Mouse (Mus musculus) heart, postnatal 4 days (tissue): ENCODE data around the gene Rnf182. TPM values are rescaled to one million over a fixed set of nuclear protein-coding genes. Genes with fewer than 3 reads are reported as not detected.

Experiments used
- DNase-seq: peaks from one replicate; pipeline ENCODE4 v3.0.0; 2021
- total RNA-seq, 2 experiments: library from RNA; stranded (reverse); gene quantifications; 2 replicates each; pipeline ENCODE4 v1.2.3; 2021

Rnf182 gene
- total RNA-seq, 2 experiments from 2014 or later, result 0.36 to 0.50 TPM

- no peak for DNase-seq
Observed at GRCm38 (mm10) chr13:43704533-43705116, 89.1 kb downstream of the Rnf182 start.

- DNase-seq, result no peak
Observed at GRCm38 (mm10) chr13:43706387-43706786, 90.9 kb downstream of the Rnf182 start.

GRCm38 (mm10) chr13:43709529-43709928 is 94.0 kb downstream of the Rnf182 start:
- no peak for DNase-seq

GRCm38 (mm10) chr13:43711708-43712314 is 96.3 kb downstream of the Rnf182 start:
- DNase-seq, result no peak

GRCm38 (mm10) chr13:43714741-43715140 is 99.2 kb downstream of the Rnf182 start:
- no peak for DNase-seq

GRCm38 (mm10) chr13:43715466-43715865 is 100.0 kb downstream of the Rnf182 start:
- DNase-seq, result no peak

- no peak for DNase-seq
Observed at GRCm38 (mm10) chr13:43716514-43717036, 101.1 kb downstream of the Rnf182 start.

- no peak for DNase-seq
Observed at GRCm38 (mm10) chr13:43718173-43718572, 102.7 kb downstream of the Rnf182 start.

- DNase-seq, result no peak
Observed at GRCm38 (mm10) chr13:43720496-43720895, 105.0 kb downstream of the Rnf182 start.

Other genes starting within 250 kb of the Rnf182 start
- 100 to 1,000 TPM; 123 to 126 TPM for gene Nol7, start 217.3 kb upstream of the Rnf182 start, total RNA-seq
- gene Ranbp9, start 134.4 kb upstream of the Rnf182 start, total RNA-seq, result 10 to 100 TPM; 47.0 to 50.2 TPM
- 10 to 100 TPM; 34.6 to 36.9 TPM for gene Mcur1, start 55.5 kb upstream of the Rnf182 start, total RNA-seq
- 1 to 10 TPM; 2.3 to 2.7 TPM for gene Cd83, start 169.1 kb downstream of the Rnf182 start, total RNA-seq